Comparison of ENCODE assay signal across 27 mouse cellular contexts in the genomic region with DNA sequence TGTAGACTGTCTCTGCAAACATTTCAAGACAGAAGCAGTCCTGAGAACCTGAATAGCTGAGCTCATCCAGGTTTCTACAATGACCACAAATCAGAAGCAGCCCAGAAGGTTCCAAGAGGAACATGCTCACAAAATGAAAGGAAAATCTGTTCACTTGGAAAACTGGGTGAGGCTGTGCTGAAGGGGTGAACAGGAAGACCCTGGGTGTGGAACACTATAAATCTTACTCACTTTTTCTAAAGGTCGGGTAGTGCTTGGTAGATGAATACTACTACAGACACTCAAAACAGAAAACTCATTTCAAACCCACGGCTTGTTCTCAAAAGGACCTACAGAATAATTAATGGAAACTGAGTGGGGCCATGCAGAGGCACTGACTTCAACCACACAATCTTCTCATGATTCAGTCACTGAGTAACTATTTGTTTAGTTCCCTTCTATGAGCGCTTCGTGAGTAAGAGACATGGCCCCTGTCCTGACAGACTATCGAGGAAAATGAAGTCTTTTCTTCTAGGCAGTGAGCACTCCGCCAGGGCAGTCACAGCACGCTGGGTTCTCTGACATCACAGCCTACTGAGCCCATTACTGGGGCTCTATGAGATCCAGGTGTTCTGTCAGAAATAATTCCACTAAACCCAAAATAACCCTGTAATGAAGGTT. TPM values are rescaled to one million over a fixed set of nuclear protein-coding genes. Genes with fewer than 3 reads are reported as not detected.
A peak's percentile ranks its signal among the peaks of the same experiment; 100 is the strongest.
DNase-seq lines count a peak whose midpoint lies in the region; ATAC-seq and TF ChIP-seq lines count a peak whose summit lies in the region.
"Had no signal": no experiment of that assay in that cellular context is flagged by ENCODE, and none has a peak within 500 bp of the region (broad histone marks: within the 10 kb centered on the region; RNA-seq: fewer than 3 reads in every experiment).

No protein-coding gene starts in this region.

- no peaks in the 10 kb centered on the region for H3K36me3 ChIP-seq in small intestine, adult 2 months (ENCODE audit: control insufficient read depth, insufficient read depth, low read length)
- no peaks in the 10 kb centered on the region for H3K36me3 ChIP-seq in forebrain, embryonic 16.5 days (ENCODE audit: control insufficient read depth, insufficient read depth)
- H3K36me3 ChIP-seq: embryonic facial prominence, embryonic 13.5 days; heart, embryonic 13.5 days; hindbrain, embryonic 15.5 days; liver, embryonic 15.5 days; lung, embryonic 15.5 days; midbrain, embryonic 15.5 days had no signal

- peaks cover 29% of the 10 kb centered on the region for H3K4me1 ChIP-seq in small intestine, adult 2 months (ENCODE audit: control insufficient read depth, insufficient read depth, insufficient read length, low read length)
- H3K4me1 ChIP-seq in forebrain, embryonic 16.5 days (replicated peaks; ENCODE audit: control insufficient read depth, insufficient read depth, low read length), result 0 out of 2 replicates have a peak, but pooled peaks cover 3% of the 10 kb centered on the region

- no peak overlapping the region for H3K4me2 ChIP-seq in forebrain, embryonic 16.5 days (ENCODE audit: low read length)
- H3K4me2 ChIP-seq: embryonic facial prominence, embryonic 13.5 days; heart, embryonic 13.5 days; hindbrain, embryonic 15.5 days; liver, embryonic 15.5 days; lung, embryonic 15.5 days; midbrain, embryonic 15.5 days had no signal

- H3K27ac ChIP-seq in gastrocnemius, adult 2 months, result peak overlapping the region; percentile 62
- peak overlapping the region; percentile 1; the same call in 1 of the 2 replicates for H3K27ac ChIP-seq in layer of hippocampus, adult 2 months
- peak overlapping the region; percentile 28; the same call in 1 of the 2 replicates for H3K27ac ChIP-seq in small intestine, adult 2 months (ENCODE audit: insufficient read depth, low read depth, low read length)
- no peak overlapping the region for H3K27ac ChIP-seq in forebrain, embryonic 16.5 days (ENCODE audit: low read length)
- H3K27ac ChIP-seq: embryonic facial prominence, embryonic 13.5 days; heart, embryonic 13.5 days; hindbrain, embryonic 15.5 days; liver, embryonic 15.5 days; lung, embryonic 15.5 days; midbrain, embryonic 10.5 days; midbrain, embryonic 15.5 days had no signal

- intact Hi-C loops in gastrocnemius, adult 2 months (cut with DNase I), result no loop called here
- intact Hi-C loops in gastrocnemius, postnatal 36 days (cut with DNase I), result no loop called here

- no peak for TF ChIP-seq POLR2A in small intestine, adult 2 months (IDR thresholded peaks at IDR 0.05; ENCODE audit: low read depth, low read length)

- no peak for DNase-seq in gastrocnemius, adult 2 months
- DNase-seq in gastrocnemius, postnatal 36 days, result no peak
- no peak for DNase-seq in layer of hippocampus, adult 2 months (ENCODE audit: low spot score in 2 of 2)
- no peak for DNase-seq in layer of hippocampus, postnatal 10 days (ENCODE audit: low spot score in 2 of 2)
- no peak for DNase-seq in frontal cortex, postnatal 14 days (ENCODE audit: low spot score in 2 of 2)
- DNase-seq in urinary bladder, postnatal 10 days (ENCODE audit: low spot score), result no peak
- DNase-seq: adrenal gland, postnatal 25 days; cerebellum, adult 18-20 months; cerebellum, postnatal 10 days; forebrain, postnatal 0 days; gastrocnemius, postnatal 25 days; heart, adult 18-20 months; heart, postnatal 10 days; layer of hippocampus, postnatal 36 days; right cerebral cortex, adult 18-20 months; thymus, adult 18-20 months; thymus, postnatal 25 days had no signal

- H3K9me3 ChIP-seq in forebrain, embryonic 16.5 days (ENCODE audit: control insufficient read depth, low read length), result no peaks in the 10 kb centered on the region
- H3K9me3 ChIP-seq: embryonic facial prominence, embryonic 13.5 days; heart, embryonic 13.5 days; hindbrain, embryonic 15.5 days; liver, embryonic 15.5 days; lung, embryonic 15.5 days; midbrain, embryonic 10.5 days; midbrain, embryonic 15.5 days had no signal

- TF ChIP-seq CTCF in gastrocnemius, adult 2 months (IDR thresholded peaks at IDR 0.05), result no peak
- no peak for TF ChIP-seq CTCF in layer of hippocampus, adult 2 months (conservative IDR thresholded peaks at IDR 0.05)
- no peak for TF ChIP-seq CTCF in small intestine, adult 2 months (IDR thresholded peaks at IDR 0.05; ENCODE audit: extremely low read depth, insufficient read length, insufficient replicate concordance, low read depth, low read length)

- H3K4me3 ChIP-seq in gastrocnemius, adult 2 months, result no peak overlapping the region
- no peak overlapping the region for H3K4me3 ChIP-seq in layer of hippocampus, adult 2 months
- H3K4me3 ChIP-seq in small intestine, adult 2 months (ENCODE audit: low read depth, low read length), result no peak overlapping the region
- H3K4me3 ChIP-seq in forebrain, embryonic 16.5 days (replicated peaks; ENCODE audit: low read length), result no peak overlapping the region
- H3K4me3 ChIP-seq: embryonic facial prominence, embryonic 13.5 days; erythroblast, embryonic 14.5 days; heart, embryonic 13.5 days; hindbrain, embryonic 15.5 days; liver, embryonic 15.5 days; lung, embryonic 15.5 days; midbrain, embryonic 10.5 days; midbrain, embryonic 15.5 days had no signal

- no peak for ATAC-seq in forebrain, embryonic 16.5 days
- ATAC-seq: forebrain, postnatal 0 days; midbrain, embryonic 15.5 days had no signal

- 58% methylated on average over 7 of the region's 7 CpGs for WGBS in small intestine, adult 2 months
- 80% methylated on average over 7 of the region's 7 CpGs for WGBS in forebrain, embryonic 16.5 days

- no peaks in the 10 kb centered on the region for H3K27me3 ChIP-seq in small intestine, adult 2 months (ENCODE audit: control insufficient read depth, insufficient read depth, low read length)
- H3K27me3 ChIP-seq in forebrain, embryonic 16.5 days (replicated peaks; ENCODE audit: control insufficient read depth, insufficient read depth, low read length), result no peaks in the 10 kb centered on the region
- H3K27me3 ChIP-seq: embryonic facial prominence, embryonic 13.5 days; heart, embryonic 13.5 days; hindbrain, embryonic 15.5 days; liver, embryonic 15.5 days; lung, embryonic 15.5 days; midbrain, embryonic 15.5 days had no signal

- H3K9ac ChIP-seq in forebrain, embryonic 16.5 days (replicated peaks; ENCODE audit: low read depth, low read length), result no peak overlapping the region
- H3K9ac ChIP-seq: embryonic facial prominence, embryonic 13.5 days; forebrain, postnatal 0 days; heart, embryonic 13.5 days; hindbrain, embryonic 15.5 days; liver, embryonic 15.5 days; lung, embryonic 15.5 days; midbrain, embryonic 15.5 days had no signal

RNA-seq across cellular contexts. Expression of gene Lcmt1, which starts 22.8 kb away (rescaled TPM):
- total RNA-seq in gastrocnemius, adult 2 months (2021), result 10 to 100 TPM; 28.5 to 28.8 TPM
- 10 to 100 TPM; 23.0 to 29.8 TPM for total RNA-seq in gastrocnemius, postnatal 36 days (2021)
- 10 to 100 TPM; 88.7 to 94.3 TPM for total RNA-seq in layer of hippocampus, adult 2 months (2021)
- 10 to 100 TPM; 86.6 to 87.0 TPM for total RNA-seq in layer of hippocampus, postnatal 10 days (2021)
- polyA plus RNA-seq in small intestine, adult 2 months (2012; rRNA removed), result 21.5 and 21.6 TPM in 2 replicates
- 100 and 105 TPM in 2 replicates for polyA plus RNA-seq in forebrain, embryonic 16.5 days (2015; fragmentation: Nextera tagmentation; extraction: Ambion mirVana)

RNA-seq across cellular contexts. Expression of gene Arhgap17, which starts 23.0 kb away (rescaled TPM):
- 10 to 100 TPM; 16.4 to 18.5 TPM for total RNA-seq in gastrocnemius, adult 2 months (2021)
- 10 to 100 TPM; 13.5 to 15.9 TPM for total RNA-seq in gastrocnemius, postnatal 36 days (2021)
- total RNA-seq in layer of hippocampus, adult 2 months (2021), result 10 to 100 TPM; 29.0 to 35.2 TPM
- total RNA-seq in layer of hippocampus, postnatal 10 days (2021), result 10 to 100 TPM; 16.6 to 27.2 TPM
- 24.7 and 69.8 TPM in 2 replicates for polyA plus RNA-seq in small intestine, adult 2 months (2012; rRNA removed)
- polyA plus RNA-seq in forebrain, embryonic 16.5 days (2015; fragmentation: Nextera tagmentation; extraction: Ambion mirVana), result 9.5 and 9.8 TPM in 2 replicates
